Mouse (Mus musculus): ENCODE data around the gene Bri3. TPM values are rescaled to one million over a fixed set of nuclear protein-coding genes. Genes with fewer than 3 reads are reported as not detected.
"Not testable (repeated sequence)": the region's sequence is repeated elsewhere in the genome, so short reads cannot be mapped to it uniquely, and the experiment has no call there.

The Bri3 gene
- polyA plus RNA-seq, 1 experiment from 2014 or later, result 93.6 TPM

DNA sequence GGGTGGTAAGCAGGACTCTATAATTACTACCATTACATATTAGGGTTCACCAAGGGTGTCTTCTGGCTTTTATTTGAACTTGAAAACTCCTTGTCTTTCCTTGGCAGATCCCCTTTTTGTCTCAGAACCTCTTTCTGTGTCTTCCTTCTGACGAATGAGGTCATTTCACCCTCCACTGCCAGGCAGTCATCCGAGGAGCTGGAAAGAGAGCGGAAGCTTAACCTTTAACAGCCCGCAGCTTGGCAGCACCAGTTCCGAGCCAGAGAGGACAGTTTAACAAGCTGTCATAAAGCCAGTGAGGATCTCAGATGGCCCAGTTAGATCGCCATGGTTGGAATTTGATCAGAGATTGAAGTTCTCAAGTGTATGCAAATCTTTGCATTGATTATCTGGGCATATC lies 116.1 kb downstream of the Bri3 start:
- no peaks in the 10 kb centered on the region for H3K9me3 ChIP-seq (replicated peaks; ENCODE audit: control insufficient read depth, low read length)
- H3K9ac ChIP-seq (ENCODE audit: low read length), result no peak overlapping the region
- no peak overlapping the region; the same call in 1 of the 2 replicates for H3K27ac ChIP-seq (ENCODE audit: low read length)
- H3K4me3 ChIP-seq (replicated peaks; ENCODE audit: low read length), result no peak overlapping the region
- no peaks in the 10 kb centered on the region for H3K36me3 ChIP-seq (ENCODE audit: control insufficient read depth, insufficient read depth, low read length)
- H3K4me2 ChIP-seq (ENCODE audit: low read depth, low read length), result no peak overlapping the region
- H3K4me1 ChIP-seq (ENCODE audit: control insufficient read depth, insufficient read depth, low read length), result no peaks in the 10 kb centered on the region
- no peak for ATAC-seq (ENCODE audit: insufficient read depth, low FRiP score)
- 57% methylated on average over 6 of the region's 6 CpGs for WGBS
- no peaks in the 10 kb centered on the region for H3K27me3 ChIP-seq (ENCODE audit: control insufficient read depth, insufficient read depth, low read length)

DNA sequence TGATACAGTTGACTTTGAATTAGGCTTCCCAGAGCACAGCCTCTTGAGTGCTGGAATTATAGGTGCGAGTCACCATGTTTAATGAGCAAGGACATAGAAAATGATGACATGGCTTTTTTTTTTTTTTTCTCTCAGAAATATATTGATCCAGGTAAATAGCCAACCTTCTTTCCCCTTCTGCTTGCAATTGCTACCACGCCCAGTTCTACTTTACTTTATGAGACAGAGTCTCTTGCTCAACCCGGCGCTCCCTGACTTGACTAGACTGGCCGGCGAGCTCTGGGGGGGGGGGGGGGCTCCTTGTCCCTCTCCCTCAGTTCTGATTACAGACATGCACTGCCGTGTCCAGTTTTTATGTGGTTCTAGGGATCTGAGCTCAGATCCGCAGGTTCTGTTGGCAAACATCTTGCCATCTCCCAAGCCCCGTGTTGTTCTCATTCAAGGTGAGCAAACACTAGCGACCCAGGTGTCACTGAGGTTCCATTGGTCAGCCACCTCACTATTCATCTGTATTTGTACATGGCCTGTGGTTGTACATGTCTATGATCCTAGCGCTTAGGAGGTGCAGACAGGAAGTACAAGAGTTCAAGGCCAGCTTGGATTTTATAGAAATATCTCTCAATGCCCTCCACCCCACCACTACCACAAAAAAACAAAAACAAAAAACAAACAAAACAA lies 120.6 kb downstream of the Bri3 start:
- ATAC-seq (ENCODE audit: insufficient read depth, low FRiP score), result no peak
- H3K27me3 ChIP-seq (ENCODE audit: control insufficient read depth, insufficient read depth, low read length), result no peaks in the 10 kb centered on the region
- no peaks in the 10 kb centered on the region for H3K36me3 ChIP-seq (ENCODE audit: control insufficient read depth, insufficient read depth, low read length)
- no peaks in the 10 kb centered on the region for H3K4me1 ChIP-seq (ENCODE audit: control insufficient read depth, insufficient read depth, low read length)
- WGBS, result 68% methylated on average over 11 of the region's 11 CpGs
- H3K9me3 ChIP-seq (replicated peaks; ENCODE audit: control insufficient read depth, low read length), result no peaks in the 10 kb centered on the region
- H3K9ac ChIP-seq (ENCODE audit: low read length), result no peak overlapping the region
- H3K4me2 ChIP-seq (ENCODE audit: low read depth, low read length), result no peak overlapping the region
- H3K4me3 ChIP-seq (replicated peaks; ENCODE audit: low read length), result no peak overlapping the region
- 0 out of 2 replicates have a peak overlapping the region, but pooled peaks have one; percentile 33 for H3K27ac ChIP-seq (ENCODE audit: low read length)

DNA sequence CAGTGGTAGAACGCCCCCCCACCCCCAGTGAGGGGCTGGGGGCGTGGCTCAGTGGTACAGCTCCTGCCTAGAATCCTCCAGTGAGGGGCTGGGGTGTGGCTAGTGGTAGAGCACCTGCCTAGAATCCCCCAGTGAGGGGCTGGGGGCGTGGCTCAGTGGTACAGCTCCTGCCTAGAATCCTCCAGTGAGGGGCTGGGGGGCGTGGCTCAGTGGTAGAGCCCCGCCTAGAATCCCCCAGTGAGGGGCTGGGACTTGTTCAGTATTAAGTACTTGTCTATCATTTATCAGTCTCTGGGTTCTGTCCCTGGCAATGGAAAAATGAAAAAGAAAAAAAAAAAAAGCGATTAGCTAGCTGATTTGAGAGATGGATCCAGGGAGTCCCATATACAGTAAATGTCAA lies 122.3 kb downstream of the Bri3 start:
- H3K36me3 ChIP-seq (ENCODE audit: control insufficient read depth, insufficient read depth, low read length); H3K9ac ChIP-seq (ENCODE audit: low read length); H3K4me2 ChIP-seq (ENCODE audit: low read depth, low read length); H3K27ac ChIP-seq (ENCODE audit: low read length); ATAC-seq (ENCODE audit: insufficient read depth, low FRiP score); H3K27me3 ChIP-seq (ENCODE audit: control insufficient read depth, insufficient read depth, low read length); H3K4me1 ChIP-seq (ENCODE audit: control insufficient read depth, insufficient read depth, low read length); H3K4me3 ChIP-seq (replicated peaks; ENCODE audit: low read length); H3K9me3 ChIP-seq (replicated peaks; ENCODE audit: control insufficient read depth, low read length): not testable (repeated sequence)
- WGBS, result 65% methylated on average over 6 of the region's 6 CpGs

DNA sequence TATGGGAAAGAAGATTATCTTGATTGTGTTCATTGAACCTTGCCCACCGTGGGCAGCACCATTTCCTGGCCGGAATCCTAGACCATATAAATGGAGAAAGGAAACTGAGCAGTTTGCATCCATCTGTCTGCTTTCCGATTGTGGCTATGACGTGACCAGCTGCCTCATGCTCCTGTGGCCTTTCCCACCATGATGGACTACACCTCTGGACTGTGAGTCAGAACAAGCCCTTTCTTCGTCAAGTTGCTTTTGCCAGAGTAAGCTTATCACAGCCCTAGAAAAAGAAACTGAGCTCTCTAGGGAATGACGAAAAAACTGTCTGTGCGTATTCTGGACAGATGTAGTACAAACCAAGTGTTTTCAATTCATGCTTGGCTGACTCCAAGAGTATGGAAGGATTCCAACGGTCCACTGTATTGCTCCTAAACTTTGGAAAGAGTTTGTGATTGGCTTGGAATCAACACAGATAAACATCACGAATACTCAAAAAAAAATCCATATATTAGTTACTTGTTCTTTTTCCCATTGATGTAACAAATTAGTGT lies 124.5 kb downstream of the Bri3 start:
- no peak for ATAC-seq (ENCODE audit: insufficient read depth, low FRiP score)
- no peak overlapping the region for H3K4me2 ChIP-seq (ENCODE audit: low read depth, low read length)
- H3K27me3 ChIP-seq (ENCODE audit: control insufficient read depth, insufficient read depth, low read length), result no peaks in the 10 kb centered on the region
- 0 out of 2 replicates have a peak, but pooled peaks cover 4% of the 10 kb centered on the region for H3K4me1 ChIP-seq (ENCODE audit: control insufficient read depth, insufficient read depth, low read length)
- H3K36me3 ChIP-seq (ENCODE audit: control insufficient read depth, insufficient read depth, low read length), result no peaks in the 10 kb centered on the region
- H3K9ac ChIP-seq (ENCODE audit: low read length), result no peak overlapping the region
- 70% methylated on average over 9 of the region's 9 CpGs for WGBS
- H3K27ac ChIP-seq (ENCODE audit: low read length), result no peak overlapping the region
- no peak overlapping the region for H3K4me3 ChIP-seq (replicated peaks; ENCODE audit: low read length)
- H3K9me3 ChIP-seq (replicated peaks; ENCODE audit: control insufficient read depth, low read length), result no peaks in the 10 kb centered on the region

DNA sequence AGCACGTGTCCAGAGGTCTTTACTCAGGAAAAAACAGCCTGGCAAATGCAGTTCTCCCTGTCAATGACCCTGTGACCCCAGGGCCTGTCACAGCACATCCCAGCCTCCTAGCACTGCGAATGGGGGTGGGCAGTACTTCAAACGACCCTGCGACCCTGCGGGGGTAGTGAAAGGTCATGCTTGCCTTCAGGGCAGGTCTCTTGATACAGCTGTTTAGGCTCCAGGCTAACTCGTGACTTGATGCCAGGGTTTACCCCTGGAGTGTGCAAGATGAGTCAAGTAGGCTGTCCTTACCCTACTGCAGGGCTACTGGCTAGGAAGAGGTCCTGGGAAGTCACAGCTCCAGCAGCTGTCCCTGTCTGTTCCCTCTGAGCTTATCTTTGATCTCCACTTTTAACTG lies 126.7 kb downstream of the Bri3 start:
- no peak overlapping the region for H3K9ac ChIP-seq (ENCODE audit: low read length)
- H3K27me3 ChIP-seq (ENCODE audit: control insufficient read depth, insufficient read depth, low read length), result no peaks in the 10 kb centered on the region
- H3K9me3 ChIP-seq (replicated peaks; ENCODE audit: control insufficient read depth, low read length), result no peaks in the 10 kb centered on the region
- 8% methylated on average over 6 of the region's 6 CpGs for WGBS
- no peaks in the 10 kb centered on the region for H3K36me3 ChIP-seq (ENCODE audit: control insufficient read depth, insufficient read depth, low read length)
- no peak overlapping the region for H3K4me3 ChIP-seq (replicated peaks; ENCODE audit: low read length)
- ATAC-seq (ENCODE audit: insufficient read depth, low FRiP score), result no peak
- H3K4me1 ChIP-seq (ENCODE audit: control insufficient read depth, insufficient read depth, low read length), result 0 out of 2 replicates have a peak, but pooled peaks cover 4% of the 10 kb centered on the region
- no peak overlapping the region for H3K4me2 ChIP-seq (ENCODE audit: low read depth, low read length)
- H3K27ac ChIP-seq (ENCODE audit: low read length), result no peak overlapping the region

DNA sequence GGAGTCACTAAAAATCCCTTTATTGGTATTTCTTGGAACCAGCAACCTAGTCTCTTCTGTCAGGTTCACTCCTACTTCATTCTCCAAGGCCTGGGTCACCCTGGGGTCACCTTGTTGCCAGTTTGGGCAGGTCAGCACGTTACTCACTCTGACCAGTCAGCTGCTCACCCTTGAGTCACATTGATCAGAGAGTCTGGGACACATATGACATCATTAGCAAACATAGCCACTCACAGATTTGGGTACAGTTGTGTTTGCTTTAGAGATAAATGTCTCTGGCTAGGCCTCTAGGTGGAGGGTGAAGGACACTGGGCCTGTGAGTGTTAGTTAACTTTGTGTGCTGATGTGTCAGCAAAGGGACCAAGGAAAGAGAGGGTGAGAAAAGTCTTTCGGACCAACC lies 127.9 kb downstream of the Bri3 start:
- H3K27me3 ChIP-seq (ENCODE audit: control insufficient read depth, insufficient read depth, low read length), result no peaks in the 10 kb centered on the region
- 0 out of 2 replicates have a peak, but pooled peaks cover 4% of the 10 kb centered on the region for H3K4me1 ChIP-seq (ENCODE audit: control insufficient read depth, insufficient read depth, low read length)
- peak; percentile 83 for ATAC-seq (ENCODE audit: insufficient read depth, low FRiP score)
- H3K27ac ChIP-seq (ENCODE audit: low read length), result peak overlapping the region; percentile 23; the same call in 1 of the 2 replicates
- 43% methylated on average over 2 of the region's 2 CpGs for WGBS
- no peak overlapping the region for H3K9ac ChIP-seq (ENCODE audit: low read length)
- H3K9me3 ChIP-seq (replicated peaks; ENCODE audit: control insufficient read depth, low read length), result no peaks in the 10 kb centered on the region
- no peak overlapping the region for H3K4me2 ChIP-seq (ENCODE audit: low read depth, low read length)
- no peak overlapping the region for H3K4me3 ChIP-seq (replicated peaks; ENCODE audit: low read length)
- no peaks in the 10 kb centered on the region for H3K36me3 ChIP-seq (ENCODE audit: control insufficient read depth, insufficient read depth, low read length)

DNA sequence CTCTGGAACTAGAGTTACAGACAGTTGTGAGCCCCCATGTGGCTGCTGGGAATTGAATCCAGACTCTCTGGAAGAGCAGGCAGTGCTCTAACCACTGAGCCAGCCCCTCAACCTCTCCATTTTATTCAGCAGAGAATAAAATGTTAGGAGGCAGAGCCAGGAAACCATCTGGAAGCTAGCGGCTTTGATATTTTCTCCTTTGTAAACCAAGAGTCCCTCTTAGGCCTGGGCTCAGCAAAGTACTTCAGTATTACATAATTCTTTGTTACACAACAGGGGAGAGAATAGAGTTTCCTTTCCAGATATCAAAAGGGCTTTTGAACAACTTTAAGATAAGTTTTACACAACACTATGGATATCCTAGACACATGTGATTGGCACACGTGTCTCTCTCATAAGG lies 128.6 kb downstream of the Bri3 start:
- Histone ChIP-seq H3K4me1 (ENCODE audit: control insufficient read depth, insufficient read depth, low read length) (0 out of 2 replicates have a peak, but pooled peaks cover 4% of the 10 kb centered on the region), H3K36me3 (ENCODE audit: control insufficient read depth, insufficient read depth, low read length) (no peaks in the 10 kb centered on the region), H3K9me3 (replicated peaks; ENCODE audit: control insufficient read depth, low read length) (no peaks in the 10 kb centered on the region), H3K9ac (ENCODE audit: low read length) (no peak overlapping the region), H3K27me3 (ENCODE audit: control insufficient read depth, insufficient read depth, low read length) (no peaks in the 10 kb centered on the region), H3K4me3 (replicated peaks; ENCODE audit: low read length) (no peak overlapping the region), H3K27ac (ENCODE audit: low read length) (no peak overlapping the region; the same call in 1 of the 2 replicates), H3K4me2 (ENCODE audit: low read depth, low read length) (no peak overlapping the region)
- 74% methylated on average over 2 of the region's 2 CpGs for WGBS
- ATAC-seq (ENCODE audit: insufficient read depth, low FRiP score), result no peak

DNA sequence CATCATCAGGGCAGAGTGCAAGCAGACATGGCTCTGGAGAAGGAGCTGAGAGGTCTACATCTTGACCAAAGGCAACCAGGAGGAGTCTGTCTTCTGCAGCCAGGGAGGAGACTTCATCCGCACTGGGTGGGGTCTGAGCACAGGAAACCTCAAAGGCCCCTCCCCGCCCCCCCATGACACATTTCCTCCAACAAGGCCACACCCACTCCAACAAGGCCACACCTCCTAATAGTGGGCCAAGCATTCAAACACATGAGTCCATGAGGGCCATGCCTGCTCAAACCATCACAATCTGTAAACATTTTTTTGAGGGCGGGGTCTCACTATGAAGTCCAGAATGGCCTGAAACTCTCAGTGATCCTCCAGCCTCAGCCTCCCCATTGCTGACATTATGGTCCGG lies 135.2 kb downstream of the Bri3 start:
- Histone ChIP-seq H3K4me1 (ENCODE audit: control insufficient read depth, insufficient read depth, low read length) (no peaks in the 10 kb centered on the region), H3K9ac (ENCODE audit: low read length) (no peak overlapping the region)

DNA sequence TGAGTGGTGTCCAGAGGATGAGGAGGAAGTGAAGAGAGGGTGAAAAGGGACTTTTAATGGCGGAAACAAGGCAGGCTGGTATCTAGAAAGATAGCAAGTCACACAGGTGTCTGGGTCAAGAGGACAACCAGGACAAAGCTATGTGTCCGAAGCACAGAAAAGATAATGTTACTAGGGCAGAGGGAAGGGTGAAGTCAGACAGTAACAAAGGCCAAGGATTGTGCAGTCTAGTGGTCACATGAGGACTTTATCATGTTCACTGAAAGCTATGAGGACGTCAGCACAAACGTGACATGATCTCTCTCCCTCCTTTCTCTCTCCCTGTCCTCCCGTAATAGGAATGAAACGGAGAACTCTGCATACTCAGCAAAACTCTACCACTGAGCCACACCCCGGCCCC lies 136.5 kb downstream of the Bri3 start:
- Histone ChIP-seq H3K27ac (ENCODE audit: low read length) (no peak overlapping the region), H3K4me1 (ENCODE audit: control insufficient read depth, insufficient read depth, low read length) (no peaks in the 10 kb centered on the region), H3K9ac (ENCODE audit: low read length) (no peak overlapping the region), H3K9me3 (replicated peaks; ENCODE audit: control insufficient read depth, low read length) (no peaks in the 10 kb centered on the region), H3K27me3 (ENCODE audit: control insufficient read depth, insufficient read depth, low read length) (no peaks in the 10 kb centered on the region), H3K4me3 (replicated peaks; ENCODE audit: low read length) (no peak overlapping the region), H3K36me3 (ENCODE audit: control insufficient read depth, insufficient read depth, low read length) (no peaks in the 10 kb centered on the region), H3K4me2 (ENCODE audit: low read depth, low read length) (no peak overlapping the region)
- WGBS, result 76% methylated on average over 7 of the region's 7 CpGs
- no peak for ATAC-seq (ENCODE audit: insufficient read depth, low FRiP score)

More for the DNA sequence above, 135.2 kb downstream of the Bri3 start:
- Histone ChIP-seq H3K36me3 (ENCODE audit: control insufficient read depth, insufficient read depth, low read length) (no peaks in the 10 kb centered on the region), H3K4me2 (ENCODE audit: low read depth, low read length) (no peak overlapping the region), H3K27me3 (ENCODE audit: control insufficient read depth, insufficient read depth, low read length) (no peaks in the 10 kb centered on the region), H3K4me3 (replicated peaks; ENCODE audit: low read length) (no peak overlapping the region), H3K9me3 (replicated peaks; ENCODE audit: control insufficient read depth, low read length) (no peaks in the 10 kb centered on the region), H3K27ac (ENCODE audit: low read length) (no peak overlapping the region)
- WGBS, result 82% methylated on average over 4 of the region's 4 CpGs
- ATAC-seq (ENCODE audit: insufficient read depth, low FRiP score), result no peak
